ENCODE assay signal across 9 mouse cellular contexts in genomic region chr11:73281528-73282027, GRCm38 (mm10). TPM values are rescaled to one million over a fixed set of nuclear protein-coding genes. Genes with fewer than 3 reads are reported as not detected.
DNase-seq lines count a peak whose midpoint lies in the region; ATAC-seq and TF ChIP-seq lines count a peak whose summit lies in the region.
"Had no signal": no experiment of that assay in that cellular context is flagged by ENCODE, and none has a peak within 500 bp of the region (broad histone marks: within the 10 kb centered on the region; RNA-seq: fewer than 3 reads in every experiment).

No protein-coding gene starts in this region.

- no peaks in the 10 kb centered on the region for H3K9me3 ChIP-seq in hindbrain, embryonic 14.5 days (ENCODE audit: control insufficient read depth, low read length)
- H3K9me3 ChIP-seq in lung, postnatal 0 days (ENCODE audit: low read length) = no peaks in the 10 kb centered on the region

- H3K9ac ChIP-seq in hindbrain, embryonic 14.5 days = peak overlapping the region; percentile 52; the same call in 1 of the 2 replicates
- H3K9ac ChIP-seq in lung, postnatal 0 days (replicated peaks; ENCODE audit: low read depth) = no peak overlapping the region

- no peaks in the 10 kb centered on the region for H3K27me3 ChIP-seq in hindbrain, embryonic 14.5 days (ENCODE audit: control insufficient read depth, insufficient read depth, low read length)
- H3K27me3 ChIP-seq in lung, postnatal 0 days (replicated peaks; ENCODE audit: insufficient read depth, low read length) = no peaks in the 10 kb centered on the region

- peak overlapping the region; percentile 52 for H3K4me2 ChIP-seq in hindbrain, embryonic 14.5 days (replicated peaks)
- peak overlapping the region; percentile 54 for H3K4me2 ChIP-seq in lung, postnatal 0 days (replicated peaks; ENCODE audit: low read depth, low read length)

- H3K27ac ChIP-seq in hindbrain, embryonic 14.5 days = no peak overlapping the region
- no peak overlapping the region for H3K27ac ChIP-seq in lung, postnatal 0 days (ENCODE audit: low read length)

- WGBS in hindbrain, embryonic 14.5 days = 3% methylated on average over 16 of the region's 16 CpGs
- 2% methylated on average over 16 of the region's 16 CpGs for WGBS in lung, postnatal 0 days

- H3K4me3 ChIP-seq in hindbrain, embryonic 14.5 days (replicated peaks; ENCODE audit: low read length) = peak overlapping the region; percentile 31
- peak overlapping the region; percentile 20; the same call in 1 of the 2 replicates for H3K4me3 ChIP-seq in lung, postnatal 0 days (ENCODE audit: low read depth, low read length)

- H3K4me1 ChIP-seq in hindbrain, embryonic 14.5 days (replicated peaks; ENCODE audit: control insufficient read depth, insufficient read depth, low read length) = no peaks in the 10 kb centered on the region
- no peaks in the 10 kb centered on the region for H3K4me1 ChIP-seq in lung, postnatal 0 days (ENCODE audit: insufficient read depth, low read depth, low read length)

- ATAC-seq in hindbrain, embryonic 14.5 days (ENCODE audit: low FRiP score) = peak; percentile 90
- ATAC-seq in lung, postnatal 0 days = peak; percentile 65

- peak; percentile 63 for TF ChIP-seq CTCF in lung, postnatal 0 days (IDR thresholded peaks at IDR 0.05)

- no peaks in the 10 kb centered on the region for H3K36me3 ChIP-seq in hindbrain, embryonic 14.5 days (replicated peaks; ENCODE audit: control insufficient read depth, insufficient read depth)
- no peaks in the 10 kb centered on the region for H3K36me3 ChIP-seq in lung, postnatal 0 days (ENCODE audit: insufficient read depth, low read length)

- peak; percentile 77 for DNase-seq in NIH3T3 (ENCODE audit: low read depth)
- DNase-seq in cerebellum, adult 9-11 months = peak; percentile 56
- peak; percentile 77 to 82 for DNase-seq in frontal cortex, adult 2 months (ENCODE audit: extremely low spot score in 1 of 2, low spot score in 1 of 2)
- peak; percentile 72 for DNase-seq in hindbrain, embryonic 14.5 days (ENCODE audit: low spot score)
- peak; percentile 53 to 63 for DNase-seq in layer of hippocampus, postnatal 25 days (ENCODE audit: extremely low spot score in 1 of 2, low spot score in 1 of 2)
- peak; percentile 81 for DNase-seq in lung, postnatal 0 days (ENCODE audit: low spot score)
- DNase-seq in retina, postnatal 1 day = peak; percentile 73
- DNase-seq in yolk sac, embryonic 10.5 days (ENCODE audit: low spot score) = peak; percentile 45

- TF ChIP-seq EP300 in lung, postnatal 0 days (IDR thresholded peaks at IDR 0.05) = no peak

RNA-seq across cellular contexts. Expression of gene Trpv3, which starts 14.4 kb away (rescaled TPM):
- 0.46 and 0.56 TPM in 2 replicates for polyA plus RNA-seq in frontal cortex, adult 2 months (2012; rRNA removed)
- polyA plus RNA-seq in hindbrain, embryonic 14.5 days (2014; fragmentation: Nextera tagmentation; extraction: Ambion mirVana) = 0.27 and 0.32 TPM in 2 replicates
- under 1 TPM; 0.34 to 0.40 TPM for total RNA-seq in layer of hippocampus, postnatal 25 days (2021)
- polyA plus RNA-seq in lung, postnatal 0 days (2015; fragmentation: Nextera tagmentation; extraction: Ambion mirVana) = 0.11 and 0.15 TPM in 2 replicates

RNA-seq across cellular contexts. Expression of gene Trpv1, which starts 47.5 kb away (rescaled TPM):
- 0.36 TPM in 2 replicates for polyA plus RNA-seq in frontal cortex, adult 2 months (2012; rRNA removed)
- 0.16 and 0.29 TPM in 2 replicates for polyA plus RNA-seq in hindbrain, embryonic 14.5 days (2014; fragmentation: Nextera tagmentation; extraction: Ambion mirVana)
- total RNA-seq in layer of hippocampus, postnatal 25 days (2021) = under 1 TPM in 1 of 2 experiments, not detected in 1; 0.12 TPM
- polyA plus RNA-seq in lung, postnatal 0 days (2015; fragmentation: Nextera tagmentation; extraction: Ambion mirVana) = 0.05 TPM in 1 of 2 replicates, not detected in the other

RNA-seq across cellular contexts. Expression of gene Aspa, which starts 47.8 kb away (rescaled TPM):
- 26.8 and 29.9 TPM in 2 replicates for polyA plus RNA-seq in frontal cortex, adult 2 months (2012; rRNA removed)
- 2.5 and 2.8 TPM in 2 replicates for polyA plus RNA-seq in hindbrain, embryonic 14.5 days (2014; fragmentation: Nextera tagmentation; extraction: Ambion mirVana)
- total RNA-seq in layer of hippocampus, postnatal 25 days (2021) = 10 to 100 TPM; 11.7 to 14.6 TPM
- polyA plus RNA-seq in lung, postnatal 0 days (2015; fragmentation: Nextera tagmentation; extraction: Ambion mirVana) = 5.3 and 9.0 TPM in 2 replicates

RNA-seq across cellular contexts. Expression of gene Gm49340, which starts 48.0 kb away (rescaled TPM):
- not detected in 2 replicates for polyA plus RNA-seq in frontal cortex, adult 2 months (2012; rRNA removed)
- not detected in 2 replicates for polyA plus RNA-seq in hindbrain, embryonic 14.5 days (2014; fragmentation: Nextera tagmentation; extraction: Ambion mirVana)
- not detected for total RNA-seq in layer of hippocampus, postnatal 25 days (2021)
- polyA plus RNA-seq in lung, postnatal 0 days (2015; fragmentation: Nextera tagmentation; extraction: Ambion mirVana) = not detected in 2 replicates
- total RNA-seq: gastrocnemius, postnatal 4 days had no signal

RNA-seq across cellular contexts. Expression of gene Spata22, which starts 48.0 kb away (rescaled TPM):
- polyA plus RNA-seq in frontal cortex, adult 2 months (2012; rRNA removed) = 0.20 TPM in 1 of 2 replicates, not detected in the other
- polyA plus RNA-seq in hindbrain, embryonic 14.5 days (2014; fragmentation: Nextera tagmentation; extraction: Ambion mirVana) = not detected in 2 replicates
- total RNA-seq in layer of hippocampus, postnatal 25 days (2021) = not detected
- polyA plus RNA-seq in lung, postnatal 0 days (2015; fragmentation: Nextera tagmentation; extraction: Ambion mirVana) = not detected in 2 replicates
- total RNA-seq: gastrocnemius, postnatal 4 days had no signal
